Mouse (Mus musculus) layer of hippocampus, postnatal 10 days (tissue): ENCODE measurements around the gene Syvn1. TPM values are rescaled to one million over a fixed set of nuclear protein-coding genes. Genes with fewer than 3 reads are reported as not detected.

Experiments used
- microRNA-seq, 2 experiments: library from miRNA; unstranded; fragments of <30 nt; microRNA quantifications; one replicate each; pipeline ENCODE4 v1.2.0; 2021
- total RNA-seq, 2 experiments: library from RNA; stranded (reverse); gene quantifications; 2 replicates each; pipeline ENCODE4 v1.2.3; 2021

Gene Syvn1
- total RNA-seq, 2 experiments from 2014 or later, result 40.6 to 41.2 TPM

Small RNA genes lying within 50 kb of the gene (microRNA-seq; reads per million reads assigned to microRNA genes)
- 3.1 to 3.3 reads per million in 2 experiments for gene Mir6988

Other genes with a start within 250 kb of the Syvn1 start
- gene Frmd8, start 171.3 kb upstream of the Syvn1 start, total RNA-seq, result 10 to 100 TPM; 10.7 to 14.8 TPM
- gene Slc25a45, start 168.8 kb upstream of the Syvn1 start, total RNA-seq, result 1 to 10 TPM; 2.1 to 3.6 TPM
- gene Tigd3, start 152.4 kb upstream of the Syvn1 start, total RNA-seq, result 1 to 10 TPM; 4.4 to 5.5 TPM
- 10 to 100 TPM; 76.0 to 79.9 TPM for gene Dpf2, start 133.6 kb upstream of the Syvn1 start, total RNA-seq
- gene Cdc42ep2, start 121.8 kb upstream of the Syvn1 start, total RNA-seq, result 1 to 10 TPM; 5.2 to 5.7 TPM
- 10 to 100 TPM in 1 of 2 experiments, 1 to 10 TPM in 1; 10.0 to 10.1 TPM for gene Pola2, start 82.4 kb upstream of the Syvn1 start, total RNA-seq
- not detected for gene Slc22a20, start 60.4 kb upstream of the Syvn1 start, total RNA-seq
- gene Capn1, start 30.7 kb upstream of the Syvn1 start, total RNA-seq, result 10 to 100 TPM; 17.7 to 19.1 TPM
- 10 to 100 TPM; 40.3 to 42.4 TPM for gene Mrpl49, start 11.2 kb downstream of the Syvn1 start, total RNA-seq
- gene Fau, start 11.3 kb downstream of the Syvn1 start, total RNA-seq, result 100 to 1,000 TPM; 656 to 785 TPM
- 10 to 100 TPM; 37.3 to 41.2 TPM for gene Znhit2, start 14.6 kb downstream of the Syvn1 start, total RNA-seq
- gene Tm7sf2, start 21.8 kb downstream of the Syvn1 start, total RNA-seq, result 10 to 100 TPM; 60.0 to 70.8 TPM
- 10 to 100 TPM; 82.0 to 92.0 TPM for gene Vps51, start 30.7 kb downstream of the Syvn1 start, total RNA-seq
- gene Tmem262, start 33.5 kb downstream of the Syvn1 start, total RNA-seq, result not detected
- gene Gm28374, start 35.7 kb downstream of the Syvn1 start, total RNA-seq, result under 1 TPM; 0.56 to 0.85 TPM
- 10 to 100 TPM; 36.8 to 37.6 TPM for gene Zfpl1, start 38.4 kb downstream of the Syvn1 start, total RNA-seq
- 1 to 10 TPM; 1.1 to 1.3 TPM for gene Cdca5, start 38.4 kb downstream of the Syvn1 start, total RNA-seq
- gene AC131692.1, start 47.8 kb downstream of the Syvn1 start, total RNA-seq, result under 1 TPM in 1 of 2 experiments, not detected in 1; 0.80 TPM
- gene Naaladl1, start 59.2 kb downstream of the Syvn1 start, total RNA-seq, result under 1 TPM; 0.32 to 0.38 TPM
- 10 to 100 TPM; 18.8 to 21.6 TPM for gene Sac3d1, start 72.1 kb downstream of the Syvn1 start, total RNA-seq
- 10 to 100 TPM; 35.0 to 35.4 TPM for gene Snx15, start 81.7 kb downstream of the Syvn1 start, total RNA-seq
- gene Batf2, start 94.4 kb downstream of the Syvn1 start, total RNA-seq, result under 1 TPM in 1 of 2 experiments, not detected in 1; 0.59 TPM
- gene Arl2, start 95.0 kb downstream of the Syvn1 start, total RNA-seq, result 10 to 100 TPM; 53.0 to 60.2 TPM
- gene Majin, start 137.8 kb downstream of the Syvn1 start, total RNA-seq, result not detected
- not detected for gene Gpha2, start 179.8 kb downstream of the Syvn1 start, total RNA-seq
- gene Ppp2r5b, start 189.3 kb downstream of the Syvn1 start, total RNA-seq, result 100 to 1,000 TPM; 187 to 188 TPM
- 10 to 100 TPM; 31.3 to 31.6 TPM for gene Atg2a, start 195.1 kb downstream of the Syvn1 start, total RNA-seq
- gene Ehd1, start 230.1 kb downstream of the Syvn1 start, total RNA-seq, result 10 to 100 TPM; 75.1 to 82.7 TPM